Mouse (Mus musculus): ENCODE data around the gene Tasp1.

GRCm38 (mm10) chr2:139924937-139925336 lies 141.7 kb downstream of the Tasp1 start:
- TF ChIP-seq POLR2A (IDR thresholded peaks at IDR 0.05; ENCODE audit: control insufficient read depth, low read depth, low read length): no peak
- TF ChIP-seq CTCF (IDR thresholded peaks at IDR 0.05; ENCODE audit: control insufficient read depth, insufficient read depth, insufficient replicate concordance, low read depth, low read length): no peak

All from testis, adult 2 months (tissue).